Mouse (Mus musculus): ENCODE measurements around the gene Armc5.

Gene Armc5

DNA sequence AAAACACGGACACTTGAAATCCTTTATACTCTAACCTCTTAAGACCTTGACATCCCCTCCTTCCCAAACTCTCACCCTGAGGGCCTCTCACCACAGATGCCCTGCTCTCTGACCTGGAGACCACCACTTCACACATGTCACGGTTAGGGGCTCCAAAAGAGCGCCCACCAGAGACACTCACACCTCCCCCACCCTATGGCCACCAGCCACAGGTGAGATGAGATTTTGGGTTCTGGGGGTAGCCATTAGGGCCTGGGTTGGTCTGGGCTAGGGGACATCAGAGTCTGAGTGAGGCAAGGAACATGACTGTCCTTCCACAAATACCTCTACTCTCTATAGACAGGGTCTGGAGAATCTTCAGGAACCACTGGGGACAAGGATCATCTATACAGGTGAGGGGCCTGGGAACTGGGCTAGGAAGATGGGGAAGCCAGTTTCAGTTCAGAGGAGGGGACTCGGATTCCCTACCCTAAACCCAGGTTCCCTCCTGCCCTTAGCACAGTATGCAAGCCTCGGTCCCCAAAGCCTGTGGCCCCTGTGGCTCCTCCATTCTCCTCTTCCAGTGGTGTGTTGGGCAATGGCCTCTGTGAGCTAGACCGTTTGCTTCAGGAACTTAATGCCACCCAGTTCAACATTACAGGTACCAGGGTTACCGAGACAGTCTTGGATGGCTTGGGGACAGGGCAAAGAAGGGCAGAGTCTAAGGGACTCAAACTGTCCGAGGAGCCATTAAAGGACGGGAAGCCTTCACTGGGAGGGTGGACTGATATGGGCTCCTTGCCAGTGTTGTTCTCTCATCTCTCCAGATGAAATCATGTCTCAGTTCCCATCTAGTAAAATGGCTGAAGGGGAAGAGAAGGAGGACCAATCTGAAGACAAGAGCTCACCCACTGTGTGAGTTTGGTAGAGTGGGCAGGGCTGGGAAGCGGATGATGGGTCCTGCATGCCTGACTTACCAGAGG lies 11.2 kb downstream of the Armc5 start:
- Histone ChIP-seq H3K9me3 (ENCODE audit: low read length) (no peaks in the 10 kb centered on the region), H3K36me3 (ENCODE audit: insufficient read depth, low read length) (peaks cover 17% of the 10 kb centered on the region), H3K4me3 (replicated peaks; ENCODE audit: low read length) (no peak overlapping the region), H3K27me3 (ENCODE audit: insufficient read depth, low read length) (peaks cover 67% of the 10 kb centered on the region), H3K4me1 (replicated peaks; ENCODE audit: low read depth, low read length) (peaks cover 51% of the 10 kb centered on the region)
- no peak for TF ChIP-seq CTCF (conservative IDR thresholded peaks at IDR 0.05; ENCODE audit: low read length)
- no peak for TF ChIP-seq POU5F1 (IDR thresholded peaks at IDR 0.05; ENCODE audit: borderline replicate concordance, low read length)
- TF ChIP-seq NANOG (IDR thresholded peaks at IDR 0.05; ENCODE audit: borderline replicate concordance, low read length) = no peak

DNA sequence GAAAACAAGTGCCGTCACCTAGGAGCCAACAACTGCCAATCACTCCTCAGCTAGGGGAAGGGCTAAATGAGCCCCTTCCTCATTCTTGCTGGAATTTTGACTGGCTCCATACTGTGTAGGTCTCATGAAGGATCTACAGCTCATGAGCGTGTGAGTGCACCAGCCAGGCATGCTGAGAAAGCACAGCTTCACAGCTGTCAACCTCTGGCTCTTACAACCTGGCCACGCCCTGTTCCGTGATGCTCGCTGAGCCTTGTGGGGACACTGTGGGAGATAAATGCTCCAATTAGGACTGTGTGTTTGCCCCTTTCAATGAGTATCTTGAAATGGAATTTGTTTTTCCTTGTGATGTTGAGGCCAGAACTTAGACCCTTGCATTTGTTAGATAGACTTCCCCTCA lies 12.9 kb downstream of the Armc5 start:
- Histone ChIP-seq H3K9me3 (ENCODE audit: low read length) (no peaks in the 10 kb centered on the region), H3K4me3 (replicated peaks; ENCODE audit: low read length) (no peak overlapping the region), H3K36me3 (ENCODE audit: insufficient read depth, low read length) (peaks cover 5% of the 10 kb centered on the region), H3K4me1 (replicated peaks; ENCODE audit: low read depth, low read length) (peaks cover 38% of the 10 kb centered on the region), H3K27me3 (ENCODE audit: insufficient read depth, low read length) (peaks cover 79% of the 10 kb centered on the region)
- no peak for TF ChIP-seq POU5F1 (IDR thresholded peaks at IDR 0.05; ENCODE audit: borderline replicate concordance, low read length)
- TF ChIP-seq NANOG (IDR thresholded peaks at IDR 0.05; ENCODE audit: borderline replicate concordance, low read length) = no peak
- no peak for TF ChIP-seq CTCF (conservative IDR thresholded peaks at IDR 0.05; ENCODE audit: low read length)

DNA sequence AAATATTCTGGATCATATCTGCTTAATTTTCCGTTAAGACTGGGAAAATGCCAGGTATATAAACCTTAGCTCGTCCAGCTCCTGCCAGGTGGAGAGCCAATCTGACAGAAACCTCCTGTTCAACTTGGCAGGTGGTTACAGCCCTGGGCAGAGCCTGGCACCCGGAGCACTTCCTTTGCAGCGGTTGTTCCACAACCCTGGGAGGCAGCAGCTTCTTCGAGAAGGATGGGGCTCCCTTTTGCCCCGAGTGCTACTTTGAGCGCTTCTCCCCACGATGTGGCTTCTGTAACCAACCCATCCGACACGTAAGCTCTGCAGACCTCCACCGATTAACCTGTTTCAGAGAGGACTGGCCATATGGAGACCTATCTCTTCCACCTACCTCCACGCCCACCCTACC lies 14.8 kb downstream of the Armc5 start:
- H3K4me3 ChIP-seq (replicated peaks; ENCODE audit: low read length) = peak overlapping the region; percentile 74; the same call in 1 of the 2 replicates
- H3K9me3 ChIP-seq (ENCODE audit: low read length) = no peaks in the 10 kb centered on the region
- no peak for TF ChIP-seq POU5F1 (IDR thresholded peaks at IDR 0.05; ENCODE audit: borderline replicate concordance, low read length)
- TF ChIP-seq CTCF (conservative IDR thresholded peaks at IDR 0.05; ENCODE audit: low read length) = no peak
- no peak for TF ChIP-seq NANOG (IDR thresholded peaks at IDR 0.05; ENCODE audit: borderline replicate concordance, low read length)
- no peaks in the 10 kb centered on the region for H3K36me3 ChIP-seq (ENCODE audit: insufficient read depth, low read length)
- peaks cover 69% of the 10 kb centered on the region for H3K27me3 ChIP-seq (ENCODE audit: insufficient read depth, low read length)
- H3K4me1 ChIP-seq (replicated peaks; ENCODE audit: low read depth, low read length) = peaks cover 22% of the 10 kb centered on the region

DNA sequence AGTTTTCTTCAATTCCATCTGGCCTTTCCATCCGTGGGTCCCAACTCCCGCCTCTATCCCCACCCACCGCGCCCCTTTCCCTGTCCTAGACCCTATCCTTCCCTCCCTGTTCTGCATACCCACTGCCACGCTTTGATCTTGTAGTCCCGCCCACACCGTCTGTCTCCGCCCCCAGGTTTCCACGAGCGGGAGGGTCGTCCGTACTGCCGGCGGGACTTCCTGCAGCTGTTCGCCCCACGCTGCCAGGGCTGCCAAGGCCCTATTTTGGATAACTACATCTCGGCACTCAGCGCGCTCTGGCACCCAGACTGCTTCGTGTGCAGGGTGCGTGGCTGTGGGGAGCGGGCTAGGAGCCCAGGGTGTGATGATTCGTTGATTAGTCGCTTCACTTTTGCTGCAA lies 15.5 kb downstream of the Armc5 start:
- H3K36me3 ChIP-seq (ENCODE audit: insufficient read depth, low read length) = no peaks in the 10 kb centered on the region
- TF ChIP-seq POU5F1 (IDR thresholded peaks at IDR 0.05; ENCODE audit: borderline replicate concordance, low read length) (no peak), CTCF (conservative IDR thresholded peaks at IDR 0.05; ENCODE audit: low read length) (no peak), NANOG (IDR thresholded peaks at IDR 0.05; ENCODE audit: borderline replicate concordance, low read length) (no peak)

DNA sequence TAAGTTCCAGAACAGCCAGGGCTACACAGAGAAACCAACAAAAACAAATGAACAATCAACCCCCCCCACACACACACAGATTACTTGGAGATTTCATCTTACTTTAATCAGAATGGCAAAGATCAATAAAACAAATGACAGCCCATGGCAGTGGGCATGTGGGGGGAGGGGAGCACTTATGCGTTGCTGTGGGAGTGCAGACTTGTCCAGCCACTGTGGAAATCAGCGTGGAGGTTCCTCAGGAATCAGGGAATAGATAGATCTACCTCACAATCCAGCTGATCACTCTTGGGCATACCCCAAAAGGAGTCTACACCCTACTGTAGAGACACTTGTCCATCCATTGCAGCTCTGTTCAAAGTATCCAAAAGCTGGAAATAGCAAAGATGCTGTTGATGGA lies 17.8 kb downstream of the Armc5 start:
- Histone ChIP-seq H3K36me3 (ENCODE audit: insufficient read depth, low read length) (no peaks in the 10 kb centered on the region), H3K9me3 (ENCODE audit: low read length) (no peaks in the 10 kb centered on the region), H3K27me3 (ENCODE audit: insufficient read depth, low read length) (peaks cover 75% of the 10 kb centered on the region), H3K4me1 (replicated peaks; ENCODE audit: low read depth, low read length) (peaks cover 18% of the 10 kb centered on the region), H3K4me3 (replicated peaks; ENCODE audit: low read length) (no peak overlapping the region)
- TF ChIP-seq NANOG (IDR thresholded peaks at IDR 0.05; ENCODE audit: borderline replicate concordance, low read length) (no peak), CTCF (conservative IDR thresholded peaks at IDR 0.05; ENCODE audit: low read length) (no peak), POU5F1 (IDR thresholded peaks at IDR 0.05; ENCODE audit: borderline replicate concordance, low read length) (no peak)

More for the DNA sequence above, 15.5 kb downstream of the Armc5 start:
- peaks cover 72% of the 10 kb centered on the region for H3K27me3 ChIP-seq (ENCODE audit: insufficient read depth, low read length)
- H3K4me1 ChIP-seq (replicated peaks; ENCODE audit: low read depth, low read length) = peaks cover 18% of the 10 kb centered on the region
- peak overlapping the region; percentile 74 for H3K4me3 ChIP-seq (replicated peaks; ENCODE audit: low read length)
- no peaks in the 10 kb centered on the region for H3K9me3 ChIP-seq (ENCODE audit: low read length)

DNA sequence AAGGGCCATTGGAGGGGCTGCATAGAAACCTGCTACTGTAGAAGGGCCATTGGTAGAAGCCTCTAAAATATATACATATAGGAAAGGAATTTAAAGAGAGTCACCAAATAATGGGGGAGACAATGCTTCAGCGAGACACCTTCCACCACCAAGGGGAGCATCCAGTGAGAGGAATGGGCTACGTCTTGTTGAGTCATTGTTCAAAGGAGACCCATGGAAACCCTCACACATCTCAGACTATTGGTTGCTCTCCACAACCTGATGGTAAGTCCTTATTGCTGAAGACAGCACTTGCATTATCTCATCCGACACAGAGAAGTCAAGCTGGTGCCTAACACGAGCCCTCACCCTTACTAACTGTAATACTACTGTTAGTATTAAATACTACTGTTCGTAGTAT lies 18.6 kb downstream of the Armc5 start:
- H3K36me3 ChIP-seq (ENCODE audit: insufficient read depth, low read length) = no peaks in the 10 kb centered on the region
- H3K9me3 ChIP-seq (ENCODE audit: low read length) = no peaks in the 10 kb centered on the region
- H3K4me3 ChIP-seq (replicated peaks; ENCODE audit: low read length) = no peak overlapping the region
- peaks cover 18% of the 10 kb centered on the region for H3K4me1 ChIP-seq (replicated peaks; ENCODE audit: low read depth, low read length)
- TF ChIP-seq NANOG (IDR thresholded peaks at IDR 0.05; ENCODE audit: borderline replicate concordance, low read length) (no peak), CTCF (conservative IDR thresholded peaks at IDR 0.05; ENCODE audit: low read length) (no peak), POU5F1 (IDR thresholded peaks at IDR 0.05; ENCODE audit: borderline replicate concordance, low read length) (no peak)
- H3K27me3 ChIP-seq (ENCODE audit: insufficient read depth, low read length) = peaks cover 75% of the 10 kb centered on the region

DNA sequence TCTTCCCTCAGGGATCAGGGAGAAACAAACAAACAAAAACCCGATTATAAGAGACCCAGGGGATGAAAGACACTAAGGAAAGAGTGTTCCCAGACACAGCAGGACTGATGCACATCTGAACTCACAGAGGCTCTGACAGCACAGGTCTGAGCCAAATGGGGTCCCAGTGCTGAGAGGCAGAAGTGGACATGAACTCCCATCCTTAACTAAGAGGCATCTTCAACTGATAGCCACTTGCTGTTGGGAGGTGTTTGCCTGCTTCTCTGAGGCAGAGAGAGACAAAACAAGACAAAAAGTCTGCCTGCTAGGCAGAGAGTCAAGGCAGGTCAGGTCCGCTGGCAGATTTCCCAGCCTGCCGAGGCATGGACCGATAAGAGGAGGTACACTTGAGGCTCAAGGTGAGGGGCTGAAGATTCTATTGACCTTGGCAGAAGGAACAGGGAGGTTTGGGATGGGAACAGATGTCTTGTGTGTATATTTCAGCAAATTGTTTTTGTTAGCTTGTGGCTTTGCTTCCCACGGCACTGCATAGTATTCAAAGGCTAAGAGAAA lies 19.7 kb downstream of the Armc5 start:
- no peaks in the 10 kb centered on the region for H3K36me3 ChIP-seq (ENCODE audit: insufficient read depth, low read length)
- H3K27me3 ChIP-seq (ENCODE audit: insufficient read depth, low read length) = peaks cover 67% of the 10 kb centered on the region
- no peaks in the 10 kb centered on the region for H3K9me3 ChIP-seq (ENCODE audit: low read length)
- H3K4me3 ChIP-seq (replicated peaks; ENCODE audit: low read length) = no peak overlapping the region
- TF ChIP-seq NANOG (IDR thresholded peaks at IDR 0.05; ENCODE audit: borderline replicate concordance, low read length) = no peak
- TF ChIP-seq POU5F1 (IDR thresholded peaks at IDR 0.05; ENCODE audit: borderline replicate concordance, low read length) = no peak
- no peak for TF ChIP-seq CTCF (conservative IDR thresholded peaks at IDR 0.05; ENCODE audit: low read length)
- H3K4me1 ChIP-seq (replicated peaks; ENCODE audit: low read depth, low read length) = peaks cover 15% of the 10 kb centered on the region

DNA sequence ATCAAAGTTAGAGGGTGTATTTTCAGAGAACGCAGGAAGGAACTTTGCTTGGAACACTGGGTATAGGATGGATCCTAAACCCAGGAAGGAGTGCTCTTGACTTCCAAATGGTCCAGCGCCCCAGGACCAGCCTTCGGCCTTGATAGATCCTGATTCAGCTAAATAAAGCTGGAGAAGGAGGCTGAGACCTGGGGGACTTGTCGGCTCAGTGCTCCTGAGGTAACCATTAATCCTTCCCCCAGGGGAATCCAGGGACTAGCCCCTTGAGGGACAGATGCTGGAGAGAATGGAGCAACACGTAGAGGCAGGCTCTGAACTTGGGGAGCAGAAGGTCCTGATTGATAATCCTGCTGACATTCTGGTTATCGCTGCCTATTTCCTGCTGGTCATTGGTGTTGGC lies 28.3 kb downstream of the Armc5 start, which contains the start of gene Slc5a2:
Gene Slc5a2 (plus strand): TSS at position 247 of the 400 bp plus-strand sequence.
- Histone ChIP-seq H3K9me3 (ENCODE audit: low read length) (no peaks in the 10 kb centered on the region), H3K4me1 (replicated peaks; ENCODE audit: low read depth, low read length) (peaks cover 27% of the 10 kb centered on the region)

More for the DNA sequence above, 28.3 kb downstream of the Armc5 start, which contains the start of gene Slc5a2:
- Histone ChIP-seq H3K36me3 (ENCODE audit: insufficient read depth, low read length) (no peaks in the 10 kb centered on the region), H3K4me3 (replicated peaks; ENCODE audit: low read length) (no peak within 1 kb of the TSS), H3K27me3 (ENCODE audit: insufficient read depth, low read length) (peaks cover 55% of the 10 kb centered on the region)
- no peak for TF ChIP-seq NANOG (IDR thresholded peaks at IDR 0.05; ENCODE audit: borderline replicate concordance, low read length)
- TF ChIP-seq POU5F1 (IDR thresholded peaks at IDR 0.05; ENCODE audit: borderline replicate concordance, low read length) = no peak
- TF ChIP-seq CTCF (conservative IDR thresholded peaks at IDR 0.05; ENCODE audit: low read length) = no peak
